Mouse (Mus musculus): ENCODE results near the gene Mybph.

The Mybph gene

DNA sequence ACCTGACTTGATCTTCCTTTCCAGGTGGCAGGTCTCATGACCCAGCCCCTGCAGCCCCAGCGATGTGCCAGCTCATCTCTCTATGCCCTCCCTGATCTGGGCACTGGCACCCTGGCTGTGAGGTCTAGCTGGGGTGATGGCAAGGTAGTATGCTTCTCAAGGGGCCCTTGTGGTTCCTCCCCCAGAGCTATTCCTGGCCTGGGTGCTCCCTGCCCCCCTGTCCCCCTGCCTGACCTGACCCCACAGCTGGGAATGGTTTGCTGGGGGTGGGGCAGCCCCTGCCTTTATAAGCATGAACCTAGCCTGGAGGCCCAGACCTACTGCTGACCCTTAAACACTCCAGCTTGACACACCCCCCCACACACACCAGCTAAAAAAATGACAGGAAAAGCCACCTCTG lies at the start of gene Mybph:
Gene Mybph (plus strand): TSS at position 323 of the 400 bp plus-strand sequence.
- DNase-seq (ENCODE audit: low read depth): no peak

- no peak for DNase-seq (ENCODE audit: low read depth)
Measured at GRCm38 (mm10) chr1:134146066-134146465, 47.2 kb upstream of the Mybph start.

- no peak for DNase-seq (ENCODE audit: low read depth)
Measured at GRCm38 (mm10) chr1:134150076-134150475, 43.2 kb upstream of the Mybph start.

- no peak for DNase-seq (ENCODE audit: low read depth)
Measured at GRCm38 (mm10) chr1:134150745-134151144, 42.5 kb upstream of the Mybph start.

GRCm38 (mm10) chr1:134151655-134152412 lies 41.4 kb upstream of the Mybph start:
- DNase-seq (ENCODE audit: low read depth): peak; percentile 72

DNA sequence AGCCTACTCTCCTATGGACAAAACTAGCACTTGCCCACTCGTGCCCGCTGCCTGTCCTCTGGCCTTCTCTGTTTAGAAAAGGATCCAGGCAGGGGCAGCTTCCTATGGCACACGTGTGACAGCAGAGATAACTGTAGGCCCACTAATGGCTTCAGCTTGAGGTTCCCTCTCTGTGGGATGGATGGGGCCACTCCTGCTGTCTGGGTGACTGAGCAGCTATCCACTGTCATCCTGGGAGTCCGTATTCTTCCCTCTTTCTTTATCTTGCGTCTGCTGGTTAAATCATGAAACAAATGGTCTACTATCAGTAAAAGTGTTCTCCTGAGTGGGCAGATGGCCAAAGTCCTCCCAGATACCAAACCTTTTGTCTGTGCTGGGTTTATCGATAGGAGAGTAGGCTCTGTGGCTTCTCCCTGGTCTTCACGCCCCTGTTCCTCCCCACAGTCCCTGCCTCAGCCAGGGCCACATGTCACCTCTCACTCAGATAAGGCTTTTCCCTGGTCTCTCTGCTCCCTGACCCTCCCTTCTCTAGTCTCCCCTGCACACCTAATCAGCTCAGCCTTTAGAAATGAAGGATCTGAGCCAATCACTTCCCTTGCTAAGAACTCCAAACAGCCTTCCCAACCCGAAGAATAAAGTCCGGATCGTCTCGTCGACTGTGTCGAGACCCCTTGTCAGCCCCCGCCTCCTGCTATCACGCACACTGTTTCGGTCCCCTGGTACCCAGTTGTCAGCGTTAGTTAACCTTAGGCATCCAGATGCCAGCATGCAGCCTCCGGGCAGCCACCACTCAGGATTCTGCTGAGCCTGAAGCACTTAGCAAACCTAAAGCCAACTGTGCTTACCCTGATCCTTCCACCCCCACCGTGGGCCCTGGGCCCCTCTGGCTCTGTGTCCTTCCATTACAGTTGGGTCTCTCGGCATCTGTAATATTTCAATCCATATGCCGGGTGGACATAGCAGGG lies 40.3 kb upstream of the Mybph start:
- no peak for DNase-seq (ENCODE audit: low read depth)

- DNase-seq (ENCODE audit: low read depth): no peak
Measured at GRCm38 (mm10) chr1:134154121-134154520, 39.1 kb upstream of the Mybph start.

DNA sequence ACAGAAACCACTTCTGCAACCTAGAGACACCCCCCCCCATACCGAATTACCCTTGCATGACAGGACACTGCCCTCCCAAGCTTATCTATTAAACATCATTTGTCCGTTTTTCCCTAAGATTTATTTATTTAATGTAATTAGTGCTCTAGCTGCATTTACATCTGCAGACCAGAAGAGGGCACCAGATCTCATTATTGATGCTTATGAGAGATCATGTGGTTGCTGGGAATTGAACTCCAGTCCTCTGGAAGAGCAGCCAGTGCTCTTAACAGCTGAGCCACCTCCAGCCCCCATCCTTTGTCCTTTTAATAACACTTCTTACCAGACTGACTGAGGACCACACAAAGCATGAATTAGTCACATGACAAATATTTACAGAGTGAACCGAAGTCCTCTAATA lies 38.6 kb upstream of the Mybph start:
- DNase-seq (ENCODE audit: low read depth): no peak

DNA sequence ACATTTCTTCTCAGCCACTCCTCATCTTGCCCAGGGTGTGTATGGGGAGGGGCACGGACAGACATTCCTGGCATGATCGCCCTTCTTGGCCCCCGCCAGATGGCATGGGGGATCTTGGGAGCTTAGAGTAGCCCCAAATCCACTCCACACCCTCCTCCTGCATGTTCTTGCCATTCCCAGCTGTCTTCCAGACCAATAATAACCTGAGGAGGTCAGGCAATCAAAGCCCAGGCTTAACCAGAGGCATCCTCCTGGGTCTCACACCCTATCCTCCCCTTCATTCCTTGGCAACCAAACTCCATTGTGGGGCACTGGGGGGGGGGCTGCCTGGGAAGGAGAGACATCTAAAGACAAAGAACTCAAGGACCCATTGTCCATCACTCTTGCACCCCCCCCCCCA lies 32.8 kb upstream of the Mybph start:
- DNase-seq (ENCODE audit: low read depth): no peak

GRCm38 (mm10) chr1:134161399-134161798 lies 31.8 kb upstream of the Mybph start:
- no peak for DNase-seq (ENCODE audit: low read depth)

DNA sequence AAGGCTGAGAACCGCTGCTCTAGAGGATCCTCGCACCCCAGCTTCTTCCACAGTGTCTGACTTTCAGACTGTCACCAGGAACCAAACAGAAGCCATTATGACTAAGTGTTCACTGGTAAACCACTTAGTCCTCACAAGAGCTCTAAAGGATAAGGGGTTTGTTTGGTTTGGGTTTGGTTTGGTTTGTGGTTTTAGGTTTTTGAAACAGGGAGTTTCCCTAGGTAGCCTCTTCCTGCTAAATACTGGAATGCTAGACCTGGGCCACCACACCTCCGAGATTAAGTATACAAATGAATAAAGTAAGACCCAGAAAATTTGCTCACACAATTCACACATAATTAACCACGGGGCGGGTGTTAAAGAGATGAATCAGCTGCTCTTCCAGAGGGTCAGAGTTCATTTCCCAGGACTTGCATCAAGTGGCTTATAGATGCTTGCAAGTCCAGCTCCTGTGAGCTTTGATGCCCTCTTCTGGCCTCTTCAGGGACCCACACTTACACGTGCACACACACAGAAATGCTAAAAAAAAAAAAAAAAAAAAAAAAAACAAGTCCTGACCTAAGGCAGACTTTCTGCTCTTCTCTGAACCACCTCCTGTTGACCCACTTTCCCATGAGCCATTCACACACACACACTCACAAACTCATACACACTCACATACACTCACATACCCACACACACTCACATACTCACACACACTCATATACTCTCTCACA lies 30.6 kb upstream of the Mybph start:
- no peak for DNase-seq (ENCODE audit: low read depth)

DNA sequence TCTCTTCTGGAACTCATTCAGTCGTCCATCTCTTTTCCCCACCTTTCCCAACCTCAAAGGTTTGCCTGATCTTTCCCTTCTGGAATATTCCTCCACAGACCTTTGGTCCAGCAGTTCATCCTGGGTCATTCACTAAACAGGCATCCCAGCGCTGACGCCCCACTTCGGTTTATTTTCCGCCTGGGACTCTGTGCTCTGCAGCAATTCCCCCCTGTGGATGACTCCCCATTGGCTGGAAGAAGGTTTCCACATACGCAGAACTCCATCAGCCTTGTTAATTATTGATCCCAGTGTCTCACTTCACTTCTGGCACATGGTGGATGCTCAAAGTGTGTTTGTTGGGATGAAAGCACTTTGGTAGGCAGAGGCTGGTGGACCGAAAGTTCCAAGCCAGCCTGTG lies 29.8 kb upstream of the Mybph start:
- DNase-seq (ENCODE audit: low read depth): no peak

DNA sequence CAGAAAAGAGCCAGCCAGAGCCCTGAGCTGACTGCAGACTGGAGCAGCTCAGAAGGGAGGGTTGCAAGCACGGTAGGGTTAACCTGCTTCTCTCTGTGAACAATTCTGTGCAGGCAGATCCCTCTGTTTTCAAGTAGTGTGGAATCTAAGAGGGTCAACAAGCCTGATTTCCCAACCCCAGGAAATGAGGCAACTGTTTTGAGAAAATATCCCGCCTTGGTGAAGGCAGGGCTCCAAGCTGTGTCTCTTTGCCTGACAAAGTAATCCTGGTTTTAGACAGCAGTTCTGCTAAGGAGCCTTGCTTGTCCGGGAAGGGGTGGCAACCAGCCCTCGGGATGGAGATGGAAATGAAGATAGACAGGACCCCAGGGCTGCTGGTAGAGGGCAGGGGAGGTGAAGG lies 28.8 kb upstream of the Mybph start:
- DNase-seq (ENCODE audit: low read depth): peak; percentile 58

DNA sequence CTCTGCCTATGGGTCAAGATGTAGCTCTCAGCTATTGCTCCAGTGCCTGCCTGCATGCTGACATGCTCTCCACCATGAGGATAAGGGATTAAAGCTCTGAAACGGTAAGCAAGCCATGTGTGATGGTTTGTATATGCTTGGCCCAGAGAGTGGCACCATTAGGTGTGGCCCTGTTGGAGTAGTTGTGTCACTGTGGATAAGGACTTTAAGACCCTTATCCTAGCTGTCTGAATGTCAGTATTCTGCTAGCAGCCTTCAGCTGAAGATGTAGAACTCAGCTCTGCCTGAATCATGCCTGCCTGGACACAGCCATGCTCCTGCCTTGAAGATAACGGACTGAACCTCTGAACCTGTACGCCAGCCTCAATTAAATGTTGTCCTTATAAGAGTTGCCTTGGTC lies 26.7 kb upstream of the Mybph start:
- DNase-seq (ENCODE audit: low read depth): no peak

- DNase-seq (ENCODE audit: low read depth): no peak
Measured at GRCm38 (mm10) chr1:134167416-134168305, 25.6 kb upstream of the Mybph start.

DNA sequence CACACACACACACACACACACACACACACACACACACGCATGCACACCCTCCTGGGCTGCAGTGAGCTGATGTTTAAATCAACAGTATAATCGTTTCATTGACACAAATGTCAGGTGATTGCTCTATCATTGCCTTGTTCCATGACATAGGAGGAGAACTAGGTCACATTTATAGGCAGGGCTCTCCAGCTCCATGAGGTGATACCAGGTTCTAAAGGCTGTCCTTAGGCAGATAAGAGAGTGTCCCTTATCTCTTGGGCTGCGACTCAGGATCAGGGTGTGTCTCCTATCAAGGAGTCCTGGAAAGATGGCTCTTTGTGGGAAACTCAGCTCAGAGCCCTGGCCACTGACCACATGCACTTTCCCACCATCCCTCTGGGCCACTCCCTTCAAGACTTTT lies 24.7 kb upstream of the Mybph start:
- DNase-seq (ENCODE audit: low read depth): no peak

DNA sequence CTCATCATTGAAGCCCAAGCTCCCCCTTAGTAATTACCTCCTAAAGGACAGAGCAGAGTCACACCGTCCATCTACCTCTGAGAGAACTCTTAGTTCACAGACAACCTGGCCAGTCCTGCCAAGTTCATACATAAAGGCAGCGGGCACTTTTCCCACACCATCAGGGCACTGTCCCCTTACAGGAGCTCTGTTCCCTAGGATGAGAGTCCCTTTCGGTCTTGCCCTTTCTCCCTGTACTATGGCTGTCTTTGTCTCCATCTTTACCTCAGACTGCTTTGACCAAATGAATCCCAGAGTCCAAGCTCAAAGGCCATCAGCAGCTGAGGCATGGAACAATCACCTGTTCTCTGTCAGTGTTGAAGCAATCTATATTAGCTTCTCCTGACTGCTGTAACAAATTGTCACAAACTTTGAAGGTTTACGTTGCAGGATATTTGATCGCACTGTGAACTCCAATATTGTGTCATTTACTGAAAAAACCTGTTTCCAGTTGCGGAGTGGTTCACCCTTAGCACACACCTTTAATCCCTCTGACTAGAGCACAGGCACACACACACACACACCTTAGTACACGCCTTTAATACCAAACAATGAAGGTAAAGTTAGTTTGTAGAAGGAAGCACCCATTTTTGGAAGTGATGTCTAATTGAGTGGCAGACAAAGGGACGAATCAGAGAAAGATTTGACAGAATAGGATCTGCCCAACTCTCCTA lies 24.1 kb upstream of the Mybph start:
- no peak for DNase-seq (ENCODE audit: low read depth)

GRCm38 (mm10) chr1:134173081-134173480 lies 20.2 kb upstream of the Mybph start:
- no peak for DNase-seq (ENCODE audit: low read depth)

DNA sequence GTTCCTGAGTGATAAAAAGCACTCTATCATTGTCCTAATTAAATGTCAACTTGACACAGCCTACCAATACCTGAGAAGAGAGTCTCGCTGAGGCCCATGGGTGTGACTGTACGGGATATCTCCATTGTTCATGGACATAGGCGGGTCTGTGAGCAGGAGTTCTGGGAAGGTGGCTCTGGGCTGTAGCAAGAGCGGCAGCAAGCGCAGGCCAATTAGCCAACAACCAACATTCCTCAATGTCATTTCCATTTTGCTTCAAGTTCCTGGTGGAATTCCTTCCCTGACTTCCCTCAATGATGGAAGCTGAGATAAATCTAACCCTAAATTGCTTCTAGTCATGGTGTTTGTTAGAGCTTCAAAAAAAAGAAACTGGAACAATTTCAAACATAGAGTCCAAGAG lies 15.3 kb upstream of the Mybph start:
- DNase-seq (ENCODE audit: low read depth): no peak

DNA sequence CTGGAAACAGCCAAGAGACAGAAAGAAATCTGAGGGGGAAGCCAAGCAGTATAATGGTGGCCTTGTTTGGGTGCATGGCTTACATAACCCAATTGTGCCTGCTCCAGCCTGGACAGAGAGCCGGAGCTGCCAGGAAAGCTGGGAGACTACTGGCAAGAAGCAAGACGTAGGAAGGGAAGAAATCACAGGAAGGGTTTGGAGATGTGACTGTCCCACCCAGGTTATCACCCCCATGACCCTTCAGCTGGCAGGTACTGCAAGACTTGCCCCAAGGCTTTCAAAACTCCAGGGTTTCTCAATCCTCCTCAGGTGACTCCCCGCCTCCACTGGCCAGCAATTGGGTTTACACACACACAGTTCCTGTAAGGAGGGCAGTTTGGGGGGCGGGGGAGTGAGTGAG lies 11.2 kb upstream of the Mybph start, which contains the start of gene Chil1:
Gene Chil1 (plus strand): TSS at position 152 of the 400 bp plus-strand sequence.
- peak; percentile 82 for DNase-seq (ENCODE audit: low read depth)

GRCm38 (mm10) chr1:134184089-134184488 lies 9.2 kb upstream of the Mybph start:
- no peak for DNase-seq (ENCODE audit: low read depth)
